36 mouse cellular contexts compared by ENCODE assay signal in the genomic region with DNA sequence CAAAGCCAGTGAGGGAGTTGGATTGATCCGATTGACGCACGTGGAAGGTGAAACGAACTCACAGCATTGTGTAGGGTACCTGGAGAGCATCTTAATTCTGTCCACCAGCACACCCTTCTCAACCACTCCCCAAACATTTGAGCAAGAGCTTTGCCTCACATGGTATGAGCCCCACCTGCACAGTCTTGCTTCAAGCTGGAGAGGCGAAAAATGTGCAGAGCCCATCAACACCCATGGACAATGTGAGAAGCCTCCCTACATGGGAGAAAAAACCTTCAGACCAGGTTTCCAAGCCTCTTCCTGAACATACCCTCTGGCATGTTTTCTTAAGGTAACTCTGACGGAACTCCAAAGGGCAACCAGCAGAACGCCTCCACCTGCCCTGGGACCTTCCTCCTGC. TPM values are rescaled to one million over a fixed set of nuclear protein-coding genes. Genes with fewer than 3 reads are reported as not detected.
"Had no signal": no experiment of that assay in that cellular context is flagged by ENCODE, and none has a peak within 500 bp of the region (broad histone marks: within the 10 kb centered on the region; RNA-seq: fewer than 3 reads in every experiment).

No protein-coding gene starts in this region.

- H3K9ac ChIP-seq: limb, embryonic 12.5 days; limb, embryonic 13.5 days; limb, embryonic 15.5 days; liver, embryonic 12.5 days; liver, embryonic 13.5 days; liver, embryonic 14.5 days; liver, embryonic 15.5 days; liver, postnatal 0 days; lung, embryonic 14.5 days; lung, embryonic 15.5 days; midbrain, embryonic 12.5 days; midbrain, embryonic 13.5 days; midbrain, embryonic 15.5 days had no signal

- H3K36me3 ChIP-seq: limb, embryonic 10.5 days; limb, embryonic 12.5 days; limb, embryonic 13.5 days; limb, embryonic 15.5 days; liver, embryonic 12.5 days; liver, embryonic 13.5 days; liver, embryonic 15.5 days; lung, embryonic 15.5 days; midbrain, embryonic 10.5 days; midbrain, embryonic 12.5 days; midbrain, embryonic 13.5 days; midbrain, embryonic 15.5 days had no signal

- H3K4me2 ChIP-seq: limb, embryonic 12.5 days; limb, embryonic 13.5 days; limb, embryonic 15.5 days; liver, embryonic 11.5 days; liver, embryonic 12.5 days; liver, embryonic 13.5 days; liver, embryonic 15.5 days; lung, embryonic 14.5 days; lung, embryonic 15.5 days; midbrain, embryonic 12.5 days; midbrain, embryonic 13.5 days; midbrain, embryonic 15.5 days had no signal

- DNase-seq: left cerebral cortex, postnatal 4 days; liver; liver, embryonic 13.5 days; liver, postnatal 0 days; lung, adult 18-20 months; lung, adult 2 months; lung, embryonic 14.5 days; lung, postnatal 10 days; lung, postnatal 14 days; lung, postnatal 36 days; lung, postnatal 4 days; midbrain, embryonic 14.5 days had no signal

- H3K4me1 ChIP-seq: limb, embryonic 10.5 days; limb, embryonic 12.5 days; limb, embryonic 13.5 days; limb, embryonic 15.5 days; liver, embryonic 13.5 days; liver, embryonic 15.5 days; lung, embryonic 15.5 days; midbrain, embryonic 10.5 days; midbrain, embryonic 12.5 days; midbrain, embryonic 13.5 days; midbrain, embryonic 15.5 days had no signal

- H3K27ac ChIP-seq: left cerebral cortex, adult 2 months; limb, embryonic 10.5 days; limb, embryonic 12.5 days; limb, embryonic 13.5 days; limb, embryonic 15.5 days; liver, embryonic 12.5 days; liver, embryonic 13.5 days; liver, embryonic 14.5 days; liver, embryonic 15.5 days; lung, embryonic 15.5 days; macrophage; midbrain, embryonic 10.5 days; midbrain, embryonic 12.5 days; midbrain, embryonic 13.5 days; midbrain, embryonic 15.5 days had no signal

- H3K27me3 ChIP-seq: limb, embryonic 12.5 days; limb, embryonic 13.5 days; limb, embryonic 15.5 days; liver, embryonic 12.5 days; liver, embryonic 13.5 days; liver, embryonic 15.5 days; lung, embryonic 15.5 days; midbrain, embryonic 12.5 days; midbrain, embryonic 13.5 days; midbrain, embryonic 15.5 days had no signal

- H3K9me3 ChIP-seq: limb, embryonic 10.5 days; limb, embryonic 12.5 days; limb, embryonic 13.5 days; limb, embryonic 15.5 days; liver, embryonic 12.5 days; liver, embryonic 13.5 days; liver, embryonic 15.5 days; lung, embryonic 15.5 days; megakaryocyte, embryonic 14.5 days; midbrain, embryonic 10.5 days; midbrain, embryonic 12.5 days; midbrain, embryonic 13.5 days; midbrain, embryonic 15.5 days had no signal

- H3K4me3 ChIP-seq: left cerebral cortex, adult 2 months; limb, embryonic 10.5 days; limb, embryonic 12.5 days; limb, embryonic 13.5 days; limb, embryonic 15.5 days; liver, embryonic 12.5 days; liver, embryonic 13.5 days; liver, embryonic 15.5 days; lung, embryonic 15.5 days; megakaryocyte, embryonic 14.5 days; midbrain, embryonic 10.5 days; midbrain, embryonic 12.5 days; midbrain, embryonic 13.5 days; midbrain, embryonic 15.5 days; myocyte had no signal

- ATAC-seq: liver, embryonic 12.5 days; liver, postnatal 0 days; lung, postnatal 0 days; midbrain, embryonic 13.5 days; midbrain, embryonic 15.5 days had no signal

RNA-seq across cellular contexts. Expression of a gene that starts 2.1 kb away (rescaled TPM):
- polyA plus RNA-seq: limb, embryonic 10.5 days; limb, embryonic 11.5 days; limb, embryonic 12.5 days; limb, embryonic 13.5 days; limb, embryonic 14.5 days; limb, embryonic 15.5 days; liver, adult 2 months; liver, embryonic 11.5 days; liver, embryonic 12.5 days; liver, embryonic 13.5 days; liver, embryonic 14.5 days; liver, embryonic 15.5 days; liver, embryonic 16.5 days; liver, postnatal 0 days; lung, adult 2 months; lung, embryonic 14.5 days; lung, embryonic 15.5 days; lung, embryonic 16.5 days; lung, postnatal 0 days; macrophage; midbrain, embryonic 10.5 days; midbrain, embryonic 12.5 days; midbrain, embryonic 13.5 days; midbrain, embryonic 14.5 days; midbrain, embryonic 15.5 days; midbrain, postnatal 0 days; myocyte had no signal
